Mouse (Mus musculus) testis, adult 2 months (tissue): ENCODE measurements around the gene Gm20388.

Experiments
- CTCF ChIP-seq: fragments of 200-500 bp; IDR thresholded peaks from 2 replicates; pipeline ENCODE4 v1.5.1; 2012; ENCODE audit warnings: low read depth, mild to moderate bottlenecking, inconsistent platforms, low read length, moderate library complexity; ENCODE audit not compliant: control insufficient read depth, insufficient read depth, insufficient replicate concordance
- POLR2A ChIP-seq: fragments of 200-500 bp; IDR thresholded peaks from 2 replicates; pipeline ENCODE4 v1.6.1; 2012; ENCODE audit warnings: low read depth, mild to moderate bottlenecking, inconsistent platforms, low read length, moderate library complexity; ENCODE audit not compliant: control insufficient read depth

- TF ChIP-seq POLR2A, result no peak
- TF ChIP-seq CTCF, result no peak
Measured at GRCm38 (mm10) chr8:120883853-120884252, 973.2 kb downstream of the Gm20388 start.
